Mouse (Mus musculus) olfactory bulb, adult 2 months (tissue): ENCODE results near the gene Samd4b.

ENCODE experiments used
- CTCF ChIP-seq: fragments of 200-500 bp; IDR thresholded peaks from 2 replicates; pipeline ENCODE4 v1.5.1; 2012; ENCODE audit warnings: low read depth, mild to moderate bottlenecking, low read length, moderate library complexity; ENCODE audit not compliant: insufficient read depth
- POLR2A ChIP-seq: fragments of 200-500 bp; IDR thresholded peaks from 2 replicates; pipeline ENCODE4 v1.6.1; 2012; ENCODE audit warnings: mild to moderate bottlenecking, low read depth, low read length, moderate library complexity; ENCODE audit not compliant: insufficient read depth

- TF ChIP-seq POLR2A = no peak
- TF ChIP-seq CTCF = peak; percentile 71; the same call in 1 of the 2 replicates
Observed at GRCm38 (mm10) chr7:28386462-28386861, 211.5 kb downstream of the Samd4b start.
